Mouse (Mus musculus): ENCODE measurements at regions not wholly inside any gene's neighbourhood (a gene's known extent, or its start where the extent isn't known, plus 50 kb on each side); places are given as distances from the start of the nearest gene placed in this dataset.

- Histone ChIP-seq H3K27ac (no peak overlapping the region), H3K36me3 (replicated peaks) (no peaks in the 10 kb centered on the region), H3K27me3 (ENCODE audit: poor library complexity, severe bottlenecking) (no peaks in the 10 kb centered on the region), H3K9me3 (no peaks in the 10 kb centered on the region), H3K4me3 (no peak overlapping the region), H3K4me1 (no peaks in the 10 kb centered on the region)
- WGBS, result 90% methylated on average over 1 of the region's 1 CpGs
- DNase-seq (ENCODE audit: extremely low spot score, low spot score), result no peak
These were observed 143.2 kb upstream of the Itga4 start for GRCm38 (mm10) chr2:79112076-79112475.

DNA sequence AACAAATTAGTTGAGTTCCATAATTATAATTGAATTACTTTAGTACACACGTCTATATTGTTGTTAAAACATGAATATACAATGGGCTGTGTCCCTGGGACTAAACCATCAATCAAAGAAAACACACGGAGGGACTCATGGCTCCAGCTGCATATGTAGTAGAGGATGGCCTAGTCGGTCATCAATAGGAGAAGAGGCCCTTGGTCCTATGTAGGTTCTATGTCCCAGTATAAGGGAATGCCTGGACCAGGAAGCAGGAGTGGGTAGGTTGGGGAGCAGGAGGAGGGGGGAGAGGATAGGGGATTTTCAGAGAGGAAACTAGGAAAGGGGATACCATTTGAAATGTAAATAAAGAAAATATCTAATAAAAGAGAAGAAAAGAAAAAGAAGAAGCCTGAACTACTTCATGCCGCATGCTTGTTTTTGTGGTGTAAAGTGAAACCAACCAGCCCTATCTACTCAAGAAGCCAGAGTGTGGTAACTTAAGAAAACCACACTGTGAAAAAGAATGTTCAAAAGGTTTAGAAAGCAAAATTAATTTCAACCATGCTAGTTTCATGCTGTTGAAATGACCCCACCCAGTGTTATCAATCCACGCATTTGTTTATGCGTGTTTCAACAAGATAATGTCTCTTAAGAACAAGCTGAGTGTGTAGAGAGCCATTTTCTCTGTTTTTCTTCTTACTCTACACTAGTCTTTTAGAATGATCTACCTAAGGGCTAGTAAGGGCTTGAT lies 134.4 kb upstream of the Itga4 start:
- Histone ChIP-seq H3K27me3 (ENCODE audit: poor library complexity, severe bottlenecking) (no peaks in the 10 kb centered on the region), H3K4me3 (no peak overlapping the region), H3K27ac (no peak overlapping the region), H3K36me3 (replicated peaks) (no peaks in the 10 kb centered on the region), H3K4me1 (no peaks in the 10 kb centered on the region), H3K9me3 (no peaks in the 10 kb centered on the region)
- WGBS, result 93% methylated on average over 6 of the region's 6 CpGs
- DNase-seq (ENCODE audit: extremely low spot score, low spot score), result no peak

GRCm38 (mm10) chr2:79122530-79122929 lies 132.7 kb upstream of the Itga4 start:
- no peak overlapping the region for H3K27ac ChIP-seq
- H3K4me3 ChIP-seq, result no peak overlapping the region
- no peaks in the 10 kb centered on the region for H3K27me3 ChIP-seq (ENCODE audit: poor library complexity, severe bottlenecking)
- H3K9me3 ChIP-seq, result no peaks in the 10 kb centered on the region
- peaks cover 4% of the 10 kb centered on the region for H3K4me1 ChIP-seq
- no peaks in the 10 kb centered on the region for H3K36me3 ChIP-seq (replicated peaks)
- DNase-seq (ENCODE audit: extremely low spot score, low spot score), result no peak

DNA sequence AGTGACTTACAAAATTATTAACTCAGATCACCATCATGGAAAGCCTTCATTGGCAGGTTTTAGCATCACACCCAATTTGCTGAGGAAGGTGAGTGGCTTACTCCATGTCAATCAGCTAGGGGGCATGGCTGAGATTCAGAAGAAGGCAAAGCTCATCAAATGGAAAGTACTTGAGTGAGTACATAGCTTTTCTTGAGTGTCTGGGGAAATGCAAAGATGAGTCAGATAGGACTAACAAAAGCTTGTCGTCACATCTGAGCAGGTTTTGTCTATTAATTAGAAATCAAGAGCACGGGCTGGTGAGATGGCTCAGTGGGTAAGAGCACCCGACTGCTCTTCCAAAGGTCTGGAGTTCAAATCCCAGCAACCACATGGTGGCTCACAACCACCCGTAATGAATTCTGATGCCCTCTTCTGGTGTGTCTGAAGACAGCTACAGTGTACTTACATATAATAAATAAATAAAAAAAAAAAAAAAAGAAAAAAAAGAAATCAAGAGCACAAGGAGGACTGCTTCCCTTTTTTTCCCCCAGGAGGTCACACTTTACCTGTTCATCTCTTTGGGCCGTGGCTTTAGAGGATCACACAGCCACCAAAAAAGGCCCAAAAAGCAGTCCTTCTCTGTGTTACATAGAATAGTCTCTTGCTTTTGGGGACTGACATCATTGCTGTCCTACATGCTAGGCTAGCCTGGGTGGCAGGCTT lies 130.8 kb upstream of the Itga4 start:
- WGBS, result 93% methylated on average over 5 of the region's 5 CpGs
- Histone ChIP-seq H3K27ac (no peak overlapping the region), H3K4me3 (no peak overlapping the region), H3K9me3 (no peaks in the 10 kb centered on the region), H3K4me1 (peaks cover 4% of the 10 kb centered on the region), H3K36me3 (replicated peaks) (no peaks in the 10 kb centered on the region), H3K27me3 (ENCODE audit: poor library complexity, severe bottlenecking) (no peaks in the 10 kb centered on the region)
- no peak for DNase-seq (ENCODE audit: extremely low spot score, low spot score)

GRCm38 (mm10) chr2:79126170-79126879 lies 128.9 kb upstream of the Itga4 start:
- Histone ChIP-seq H3K4me1 (peaks cover 4% of the 10 kb centered on the region), H3K9me3 (no peaks in the 10 kb centered on the region), H3K4me3 (no peak overlapping the region), H3K36me3 (replicated peaks) (no peaks in the 10 kb centered on the region), H3K27ac (no peak overlapping the region), H3K27me3 (ENCODE audit: poor library complexity, severe bottlenecking) (no peaks in the 10 kb centered on the region)
- WGBS, result 47% methylated on average over 6 of the region's 6 CpGs
- no peak for DNase-seq (ENCODE audit: extremely low spot score, low spot score)

DNA sequence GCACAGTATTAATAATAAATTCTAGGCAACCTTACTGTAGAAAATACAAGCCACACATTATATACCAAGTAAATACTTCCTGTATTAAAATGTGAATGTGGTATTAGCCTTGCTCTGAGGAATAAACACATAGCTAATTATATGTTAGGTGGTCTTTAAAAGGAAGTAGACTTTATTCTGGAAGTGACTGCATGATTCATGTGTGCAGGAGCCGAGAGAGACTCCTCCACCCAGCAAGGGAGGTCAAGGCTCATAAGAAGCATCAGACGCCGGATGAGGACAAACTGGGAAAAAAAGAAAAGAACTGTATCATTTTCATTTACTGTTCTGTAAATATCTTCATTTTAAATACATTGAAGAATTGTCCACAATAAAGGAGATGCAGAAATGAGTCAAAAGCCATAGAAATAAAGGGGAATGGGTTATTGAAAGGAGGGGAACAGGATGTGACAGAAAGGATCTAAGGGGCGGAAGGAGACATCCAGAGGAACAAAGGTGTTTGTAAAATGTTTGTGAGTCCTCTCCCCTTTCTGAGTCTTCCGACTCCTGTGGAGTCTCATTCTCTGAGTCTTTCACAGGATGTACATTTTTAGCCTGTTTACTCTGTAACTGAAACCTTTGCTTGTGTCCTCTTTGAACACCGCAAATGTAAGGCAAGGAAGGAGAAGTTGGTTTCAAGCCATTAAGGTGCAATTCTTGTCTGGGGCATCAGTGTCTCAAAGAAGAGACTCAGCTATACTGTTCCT lies 128.1 kb upstream of the Itga4 start:
- no peak for DNase-seq (ENCODE audit: extremely low spot score, low spot score)
- Histone ChIP-seq H3K27me3 (ENCODE audit: poor library complexity, severe bottlenecking) (no peaks in the 10 kb centered on the region), H3K27ac (no peak overlapping the region), H3K36me3 (replicated peaks) (no peaks in the 10 kb centered on the region), H3K4me3 (no peak overlapping the region), H3K4me1 (peaks cover 4% of the 10 kb centered on the region), H3K9me3 (no peaks in the 10 kb centered on the region)
- WGBS, result 82% methylated on average over 6 of the region's 6 CpGs

DNA sequence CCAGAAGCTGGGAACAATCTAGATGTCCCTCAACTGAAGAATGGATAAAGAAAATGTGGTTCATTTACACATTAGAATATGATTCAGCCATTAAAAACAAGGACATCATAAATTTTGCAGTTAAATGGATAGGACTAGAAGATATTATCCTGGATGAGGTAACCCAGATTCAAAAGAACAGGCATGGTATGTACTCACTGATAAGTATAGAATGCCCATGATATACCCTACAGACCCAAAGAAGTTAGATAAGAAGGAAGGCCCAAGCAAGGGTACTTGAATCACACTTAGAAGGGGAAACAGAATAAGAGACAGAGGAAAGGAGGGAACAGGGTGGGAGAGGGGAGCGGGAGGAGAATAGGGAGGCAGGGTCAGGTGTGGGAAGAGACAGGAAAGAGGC lies 127.4 kb upstream of the Itga4 start:
- no peak for DNase-seq (ENCODE audit: extremely low spot score, low spot score)

DNA sequence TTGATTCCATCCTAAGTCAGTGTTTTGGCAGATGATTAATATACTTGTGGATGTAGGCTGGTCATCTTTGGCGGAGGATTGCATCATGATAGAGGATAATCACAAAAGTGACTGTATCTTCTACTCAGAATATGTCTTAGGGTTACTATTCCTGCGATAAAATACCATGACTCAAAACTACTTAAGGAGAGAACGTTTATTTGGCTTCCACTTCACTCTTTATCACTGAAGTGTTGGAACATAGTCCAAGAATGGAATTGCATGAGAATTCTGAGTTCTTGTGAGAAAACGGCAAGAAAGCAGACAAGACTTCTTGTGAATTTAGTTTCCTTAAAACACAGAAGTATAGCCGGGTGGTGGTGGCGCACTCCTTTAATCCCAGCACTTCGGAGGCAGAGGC lies 124.6 kb upstream of the Itga4 start:
- Histone ChIP-seq H3K9me3 (no peaks in the 10 kb centered on the region), H3K4me1 (peaks cover 4% of the 10 kb centered on the region), H3K36me3 (replicated peaks) (no peaks in the 10 kb centered on the region), H3K4me3 (no peak overlapping the region), H3K27me3 (ENCODE audit: poor library complexity, severe bottlenecking) (no peaks in the 10 kb centered on the region), H3K27ac (no peak overlapping the region)
- DNase-seq (ENCODE audit: extremely low spot score, low spot score), result no peak
- WGBS, result 95% methylated on average over 7 of the region's 7 CpGs

More for the DNA sequence above, 127.4 kb upstream of the Itga4 start:
- Histone ChIP-seq H3K4me3 (no peak overlapping the region), H3K4me1 (peaks cover 4% of the 10 kb centered on the region), H3K27me3 (ENCODE audit: poor library complexity, severe bottlenecking) (no peaks in the 10 kb centered on the region), H3K36me3 (replicated peaks) (no peaks in the 10 kb centered on the region), H3K9me3 (no peaks in the 10 kb centered on the region), H3K27ac (no peak overlapping the region)
- 100% methylated on average over 1 of the region's 1 CpGs for WGBS

DNA sequence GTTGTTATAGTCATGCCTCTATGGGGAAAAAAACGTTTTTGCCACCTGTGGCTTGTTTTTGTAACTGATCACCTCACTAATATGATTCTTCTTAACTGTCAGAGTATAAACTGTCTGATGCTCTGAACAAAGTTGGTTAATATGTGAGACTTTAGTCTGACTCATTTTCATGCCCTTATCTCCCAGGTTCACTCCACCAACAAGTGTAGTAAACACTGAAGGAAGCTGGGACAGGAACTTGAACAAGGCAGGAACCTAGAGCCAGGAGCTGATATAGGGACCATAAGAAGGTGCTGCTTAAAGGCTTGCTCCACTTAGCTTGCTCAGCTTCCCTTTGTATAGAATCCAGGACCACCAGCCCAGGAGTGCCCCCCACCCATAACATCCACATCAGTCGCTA lies 124.0 kb upstream of the Itga4 start:
- Histone ChIP-seq H3K27me3 (ENCODE audit: poor library complexity, severe bottlenecking) (no peaks in the 10 kb centered on the region), H3K27ac (no peak overlapping the region), H3K36me3 (replicated peaks) (no peaks in the 10 kb centered on the region), H3K9me3 (no peaks in the 10 kb centered on the region), H3K4me1 (peaks cover 2% of the 10 kb centered on the region), H3K4me3 (no peak overlapping the region)
- no peak for DNase-seq (ENCODE audit: extremely low spot score, low spot score)
- WGBS, result 76% methylated on average over 2 of the region's 2 CpGs

GRCm38 (mm10) chr2:79131743-79132517 lies 123.3 kb upstream of the Itga4 start:
- DNase-seq (ENCODE audit: extremely low spot score, low spot score), result no peak
- WGBS, result 81% methylated on average over 5 of the region's 5 CpGs
- no peak overlapping the region for H3K27ac ChIP-seq
- H3K4me3 ChIP-seq, result no peak overlapping the region
- H3K36me3 ChIP-seq (replicated peaks), result no peaks in the 10 kb centered on the region
- H3K4me1 ChIP-seq, result no peaks in the 10 kb centered on the region
- no peaks in the 10 kb centered on the region for H3K27me3 ChIP-seq (ENCODE audit: poor library complexity, severe bottlenecking)
- no peaks in the 10 kb centered on the region for H3K9me3 ChIP-seq

DNA sequence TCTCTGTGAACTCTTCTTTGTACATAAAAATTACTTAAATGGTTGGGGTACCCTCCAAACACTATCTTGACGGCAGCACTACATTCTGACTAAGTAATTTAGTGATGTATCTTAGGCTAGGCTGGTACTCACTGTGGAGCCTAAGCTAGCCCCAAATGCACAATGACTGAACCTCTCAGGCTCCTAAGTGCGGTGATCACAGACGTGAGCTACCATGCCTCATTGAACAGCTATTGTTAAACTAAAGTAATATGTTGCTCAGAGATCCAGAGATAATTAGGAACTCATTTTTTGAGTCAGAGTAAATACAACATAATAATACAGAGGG lies 122.7 kb upstream of the Itga4 start:
- H3K27ac ChIP-seq, result no peak overlapping the region
- 69% methylated on average over 3 of the region's 3 CpGs for WGBS
- no peaks in the 10 kb centered on the region for H3K27me3 ChIP-seq (ENCODE audit: poor library complexity, severe bottlenecking)
- no peaks in the 10 kb centered on the region for H3K4me1 ChIP-seq
- no peak overlapping the region for H3K4me3 ChIP-seq
- DNase-seq (ENCODE audit: extremely low spot score, low spot score), result no peak
- H3K36me3 ChIP-seq (replicated peaks), result no peaks in the 10 kb centered on the region
- H3K9me3 ChIP-seq, result no peaks in the 10 kb centered on the region

GRCm38 (mm10) chr2:79134281-79134680 lies 120.9 kb upstream of the Itga4 start:
- WGBS, result 86% methylated on average over 5 of the region's 5 CpGs
- H3K27ac ChIP-seq, result no peak overlapping the region

More at GRCm38 (mm10) chr2:79134281-79134680, 120.9 kb upstream of the Itga4 start:
- no peak for DNase-seq (ENCODE audit: extremely low spot score, low spot score)
- Histone ChIP-seq H3K27me3 (ENCODE audit: poor library complexity, severe bottlenecking) (no peaks in the 10 kb centered on the region), H3K9me3 (no peaks in the 10 kb centered on the region), H3K36me3 (replicated peaks) (no peaks in the 10 kb centered on the region), H3K4me1 (peaks cover 2% of the 10 kb centered on the region), H3K4me3 (no peak overlapping the region)

Data from forebrain, embryonic 10.5 days (tissue).